ENCODE assay signal across 9 mouse cellular contexts in genomic region chr1:131351436-131351835, GRCm38 (mm10).
A peak's percentile ranks its signal among the peaks of the same experiment; 100 is the strongest.
DNase-seq lines count a peak whose midpoint lies in the region; ATAC-seq lines count a peak whose summit lies in the region.
"Had no signal": no experiment of that assay in that cellular context is flagged by ENCODE, and none has a peak within 500 bp of the region (broad histone marks: within the 10 kb centered on the region; RNA-seq: fewer than 3 reads in every experiment).

No protein-coding gene starts in this region.

- H3K27ac ChIP-seq in heart, embryonic 11.5 days (ENCODE audit: low read depth, low read length) = no peak overlapping the region
- H3K27ac ChIP-seq in neural tube, embryonic 15.5 days (replicated peaks) = 0 out of 2 replicates have a peak overlapping the region, but pooled peaks have one; percentile 20
- no peak overlapping the region for H3K27ac ChIP-seq in liver, embryonic 12.5 days
- H3K27ac ChIP-seq: lung, embryonic 15.5 days had no signal

- peaks cover 18% of the 10 kb centered on the region for H3K36me3 ChIP-seq in heart, embryonic 11.5 days (ENCODE audit: control insufficient read depth, insufficient read depth, low read length)
- H3K36me3 ChIP-seq in neural tube, embryonic 15.5 days = peaks cover 41% of the 10 kb centered on the region
- peaks cover 42% of the 10 kb centered on the region for H3K36me3 ChIP-seq in liver, embryonic 12.5 days

- intact Hi-C loops in heart, postnatal 14 days (cut with DNase I) = no loop called here

- H3K4me3 ChIP-seq in heart, embryonic 11.5 days (ENCODE audit: low read depth, low read length) = no peak overlapping the region
- no peak overlapping the region for H3K4me3 ChIP-seq in neural tube, embryonic 15.5 days (replicated peaks)
- no peak overlapping the region for H3K4me3 ChIP-seq in liver, embryonic 12.5 days
- H3K4me3 ChIP-seq: lung, embryonic 15.5 days had no signal

- ATAC-seq in heart, embryonic 11.5 days (replicated peaks; ENCODE audit: insufficient number of reproducible peaks, low FRiP score, low TSS enrichment) = no peak
- peak; percentile 72 for ATAC-seq in neural tube, embryonic 15.5 days (ENCODE audit: low FRiP score)
- no peak for ATAC-seq in activated CD4-positive, CD25-positive, alpha-beta regulatory T cell, adult 4 months
- no peak for ATAC-seq in liver, embryonic 12.5 days

- peak; percentile 15 to 25 for DNase-seq in heart, postnatal 14 days
- peak; percentile 96 for DNase-seq in cerebellum, postnatal 10 days
- peak; percentile 69 to 72 for DNase-seq in layer of hippocampus, adult 18-20 months (ENCODE audit: low spot score in 2 of 2)
- no peak for DNase-seq in ovary, postnatal 36 days (ENCODE audit: low spot score)

- WGBS in heart, embryonic 11.5 days (ENCODE audit: insufficient replicate concordance) = 71% methylated on average over 2 of the region's 2 CpGs
- WGBS in neural tube, embryonic 15.5 days = 45% methylated on average over 2 of the region's 2 CpGs
- 80% methylated on average over 2 of the region's 2 CpGs for whole genome bisulfite sequencing in liver, embryonic 12.5 days (ENCODE audit: insufficient replicate concordance)

- H3K27me3 ChIP-seq in heart, embryonic 11.5 days (ENCODE audit: control insufficient read depth, insufficient read depth, low read length) = no peaks in the 10 kb centered on the region
- H3K27me3 ChIP-seq in neural tube, embryonic 15.5 days (replicated peaks) = no peaks in the 10 kb centered on the region
- H3K27me3 ChIP-seq in liver, embryonic 12.5 days (replicated peaks) = no peaks in the 10 kb centered on the region
- H3K27me3 ChIP-seq: lung, embryonic 15.5 days had no signal

- H3K4me1 ChIP-seq in heart, embryonic 11.5 days (ENCODE audit: control insufficient read depth, insufficient read depth, low read length) = peaks cover 8% of the 10 kb centered on the region
- H3K4me1 ChIP-seq in neural tube, embryonic 15.5 days = peaks cover 5% of the 10 kb centered on the region; the same call in 1 of the 2 replicates
- H3K4me1 ChIP-seq in liver, embryonic 12.5 days = no peaks in the 10 kb centered on the region

- H3K9me3 ChIP-seq in heart, embryonic 11.5 days (replicated peaks; ENCODE audit: control insufficient read depth, low read length) = no peaks in the 10 kb centered on the region
- H3K9me3 ChIP-seq in neural tube, embryonic 15.5 days (replicated peaks) = no peaks in the 10 kb centered on the region
- no peaks in the 10 kb centered on the region for H3K9me3 ChIP-seq in liver, embryonic 12.5 days (replicated peaks)
- H3K9me3 ChIP-seq: lung, embryonic 15.5 days had no signal

- no peak overlapping the region for H3K9ac ChIP-seq in heart, embryonic 11.5 days (ENCODE audit: low read depth, low read length)
- no peak overlapping the region for H3K9ac ChIP-seq in neural tube, embryonic 15.5 days (replicated peaks)
- H3K9ac ChIP-seq in liver, embryonic 12.5 days = no peak overlapping the region
- H3K9ac ChIP-seq: lung, embryonic 15.5 days had no signal

- no peak overlapping the region for H3K4me2 ChIP-seq in heart, embryonic 11.5 days
- no peak overlapping the region for H3K4me2 ChIP-seq in neural tube, embryonic 15.5 days
- no peak overlapping the region for H3K4me2 ChIP-seq in liver, embryonic 12.5 days
- H3K4me2 ChIP-seq: lung, embryonic 15.5 days had no signal
